Mouse (Mus musculus) granulocyte monocyte progenitor cell, adult 5-6 weeks (primary cell): Measurements from ENCODE around the gene Setd2. TPM values are rescaled to one million over a fixed set of nuclear protein-coding genes. Genes with fewer than 3 reads are reported as not detected.

ENCODE experiments used
- ATAC-seq: replicated peaks from 2 replicates; pipeline ENCODE4 v1.8.0; 2016; ENCODE audit warnings: mild to moderate bottlenecking, moderate TSS enrichment, inconsistent platforms; ENCODE audit not compliant: poor library complexity, severe bottlenecking
- total RNA-seq, 2 experiments: library from RNA; stranded (forward) in 1 of 2; stranded (reverse) in 1 of 2; fragments of 200-712, 200-1000 nt in 1 of 2; fragments of >200 nt in 1 of 2; fragmentation: Nextera tagmentation in 1 of 2; gene quantifications; 2 replicates each; pipeline ENCODE4 v1.2.3; 2014 to 2017

The Setd2 gene
- total RNA-seq, 2 experiments from 2014 or later, result 125 to 131 TPM

GRCm38 (mm10) chr9:110652963-110653654, 120.7 kb downstream of the Setd2 start:
- ATAC-seq, result no peak

GRCm38 (mm10) chr9:110653655-110654461, 121.5 kb downstream of the Setd2 start, which contains the start of gene Nbeal2:
TSS of gene Nbeal2 (minus strand) at chr9:110654161.
- peak; percentile 74 for ATAC-seq

- ATAC-seq, result no peak
Observed at GRCm38 (mm10) chr9:110654726-110655650, 122.6 kb downstream of the Setd2 start.

- ATAC-seq, result no peak
Observed at GRCm38 (mm10) chr9:110655651-110656007, 123.2 kb downstream of the Setd2 start.

- peak; percentile 55 for ATAC-seq
Observed at GRCm38 (mm10) chr9:110656249-110657221, 124.1 kb downstream of the Setd2 start, which contains the start of gene Ccdc12. TSS of gene Ccdc12 (plus strand) at chr9:110656503.

GRCm38 (mm10) chr9:110657474-110658078, 125.2 kb downstream of the Setd2 start:
- peak; percentile 56 for ATAC-seq

- ATAC-seq, result no peak
Observed at GRCm38 (mm10) chr9:110659521-110659920, 127.1 kb downstream of the Setd2 start.

- ATAC-seq, result no peak
Observed at GRCm38 (mm10) chr9:110660208-110660607, 127.8 kb downstream of the Setd2 start.

GRCm38 (mm10) chr9:110660856-110661612, 128.6 kb downstream of the Setd2 start:
- no peak for ATAC-seq

GRCm38 (mm10) chr9:110662844-110663243, 130.4 kb downstream of the Setd2 start:
- ATAC-seq, result peak; percentile 63

GRCm38 (mm10) chr9:110665912-110666311, 133.5 kb downstream of the Setd2 start:
- ATAC-seq, result peak; percentile 89

- ATAC-seq, result no peak
Observed at GRCm38 (mm10) chr9:110666374-110666773, 134.0 kb downstream of the Setd2 start.

GRCm38 (mm10) chr9:110667219-110667836, 134.9 kb downstream of the Setd2 start:
- ATAC-seq, result peak; percentile 41

Other genes with a start within 250 kb of the Setd2 start
- 7.6 and 11.0 TPM in 2 replicates for gene Elp6, start 227.4 kb upstream of the Setd2 start, total RNA-seq (2014; fragmentation: Nextera tagmentation)
- 7.9 and 8.4 TPM in 2 replicates for gene Elp6, start 227.4 kb upstream of the Setd2 start, total RNA-seq (2017)
- gene Scap, start 199.3 kb upstream of the Setd2 start, total RNA-seq (2014; fragmentation: Nextera tagmentation), result 31.4 and 56.3 TPM in 2 replicates
- gene Scap, start 199.3 kb upstream of the Setd2 start, total RNA-seq (2017), result 24.1 and 43.1 TPM in 2 replicates
- gene Ptpn23, start 124.4 kb upstream of the Setd2 start, total RNA-seq (2014; fragmentation: Nextera tagmentation), result 12.7 and 17.7 TPM in 2 replicates
- 3.0 and 3.2 TPM in 2 replicates for gene Ptpn23, start 124.4 kb upstream of the Setd2 start, total RNA-seq (2017)
- 1.7 and 87.9 TPM in 2 replicates for gene Ngp, start 112.8 kb upstream of the Setd2 start, total RNA-seq (2014; fragmentation: Nextera tagmentation)
- gene Ngp, start 112.8 kb upstream of the Setd2 start, total RNA-seq (2017), result 228 and 233 TPM in 2 replicates
- gene Klhl18, start 55.9 kb upstream of the Setd2 start, total RNA-seq (2014; fragmentation: Nextera tagmentation), result 14.8 and 16.0 TPM in 2 replicates
- gene Klhl18, start 55.9 kb upstream of the Setd2 start, total RNA-seq (2017), result 9.5 and 9.6 TPM in 2 replicates
- gene Kif9, start 55.6 kb upstream of the Setd2 start, total RNA-seq (2014; fragmentation: Nextera tagmentation), result 0.34 and 4.1 TPM in 2 replicates
- gene Kif9, start 55.6 kb upstream of the Setd2 start, total RNA-seq (2017), result 0.90 and 1.3 TPM in 2 replicates
- 4.4 and 4.5 TPM in 2 replicates for gene Nradd, start 91.9 kb downstream of the Setd2 start, total RNA-seq (2014; fragmentation: Nextera tagmentation)
- 0.99 and 4.7 TPM in 2 replicates for gene Nradd, start 91.9 kb downstream of the Setd2 start, total RNA-seq (2017)
- 37.5 and 49.2 TPM in 2 replicates for gene Nbeal2, start 121.6 kb downstream of the Setd2 start, total RNA-seq (2014; fragmentation: Nextera tagmentation)
- 11.0 and 13.9 TPM in 2 replicates for gene Nbeal2, start 121.6 kb downstream of the Setd2 start, total RNA-seq (2017)
- 149 TPM in 2 replicates for gene Ccdc12, start 123.9 kb downstream of the Setd2 start, total RNA-seq (2014; fragmentation: Nextera tagmentation)
- 98.5 and 104 TPM in 2 replicates for gene Ccdc12, start 123.9 kb downstream of the Setd2 start, total RNA-seq (2017)
- not detected in 2 replicates for gene Myl3, start 209.3 kb downstream of the Setd2 start, total RNA-seq (2014; fragmentation: Nextera tagmentation)
- not detected in 2 replicates for gene Myl3, start 209.3 kb downstream of the Setd2 start, total RNA-seq (2017)
- gene Pth1r, start 214.5 kb downstream of the Setd2 start, total RNA-seq (2014; fragmentation: Nextera tagmentation), result 1.2 TPM in 1 of 2 replicates, not detected in the other
- 0.10 and 2.5 TPM in 2 replicates for gene Pth1r, start 214.5 kb downstream of the Setd2 start, total RNA-seq (2017)